Mouse (Mus musculus) MEL (cell line): ENCODE results near the gene Zic2. TPM values are rescaled to one million over a fixed set of nuclear protein-coding genes. Genes with fewer than 3 reads are reported as not detected.

Experiments used
- DNase-seq: peaks from one replicate; pipeline ENCODE4 v3.0.0; 2011; ENCODE audit warnings: low read depth, low spot score
- H3K27ac ChIP-seq: 2 replicates; pipeline ENCODE4 v1.5.1; 2012; ENCODE audit warnings: low read depth, mild to moderate bottlenecking, control low read depth, low read length, moderate library complexity; ENCODE audit not compliant: control insufficient read depth
- H3K27me3 ChIP-seq, 2 experiments: fragments of 150-350 bp in 1 of 2; sonication (generic) in 1 of 2; 2 replicates each; pipeline ENCODE4 v1.6.1; 2012; ENCODE audit warnings: low read length in 2 of 2, mild to moderate bottlenecking in 2 of 2, improper control_type of control experiment in 1 of 2, moderate library complexity in 1 of 2; ENCODE audit not compliant: insufficient read depth in 2 of 2, control insufficient read depth in 1 of 2
- H3K36me3 ChIP-seq, 2 experiments: 2 replicates each; pipeline ENCODE4 v1.6.1; 2012 to 2014; ENCODE audit warnings: low read length in 2 of 2, improper control_type of control experiment in 1 of 2, inconsistent platforms in 1 of 2, mild to moderate bottlenecking in 1 of 2; ENCODE audit not compliant: insufficient read depth in 2 of 2, control insufficient read depth in 1 of 2
- H3K4me1 ChIP-seq, 2 experiments: fragments of 150-350 bp in 1 of 2; sonication (generic) in 1 of 2; 2 replicates each; pipeline ENCODE4 v1.6.1; 2012; ENCODE audit warnings: low read length in 2 of 2, improper control_type of control experiment in 1 of 2, mild to moderate bottlenecking in 1 of 2; ENCODE audit not compliant: insufficient read depth in 2 of 2, control insufficient read depth in 1 of 2
- H3K4me3 ChIP-seq, 2 experiments: fragments of 150-350 bp in 1 of 2; sonication (generic) in 1 of 2; 2 replicates each; pipeline ENCODE4 v1.5.1; 2012; ENCODE audit warnings: low read depth in 2 of 2, low read length in 2 of 2, mild to moderate bottlenecking in 2 of 2, moderate library complexity in 2 of 2, control low read depth in 1 of 2, improper control_type of control experiment in 1 of 2; ENCODE audit not compliant: control insufficient read depth in 1 of 2, insufficient read depth in 1 of 2
- H3K79me2 ChIP-seq: 2 replicates; pipeline ENCODE4 v1.6.1; 2012; ENCODE audit warnings: mild to moderate bottlenecking, low read length, moderate library complexity; ENCODE audit not compliant: control insufficient read depth, poor library complexity, insufficient read depth
- H3K9ac ChIP-seq: 2 replicates; pipeline ENCODE4 v1.6.1; 2012; ENCODE audit warnings: low read depth, mild to moderate bottlenecking, control low read depth, low read length, moderate library complexity; ENCODE audit not compliant: control insufficient read depth, poor library complexity, severe bottlenecking
- H3K9me3 ChIP-seq: fragments of 150-350 bp; sonication (generic); replicated peaks from 2 replicates; pipeline ENCODE4 v1.6.1; 2012; ENCODE audit warnings: mild to moderate bottlenecking, low read length, improper control_type of control experiment, moderate library complexity; ENCODE audit not compliant: insufficient read depth
- BHLHE40 ChIP-seq: IDR thresholded peaks from 2 replicates; pipeline ENCODE4 v1.6.1; 2012; ENCODE audit warnings: low read depth, mild to moderate bottlenecking, inconsistent platforms, low read length, improper control_type of control experiment, borderline replicate concordance
- CHD2 ChIP-seq: IDR thresholded peaks from 2 replicates; pipeline ENCODE4 v1.6.1; 2011; ENCODE audit warnings: low read length, improper control_type of control experiment
- CTCF ChIP-seq, 3 experiments: IDR thresholded peaks in 2 of 3; conservative IDR thresholded peaks in 1 of 3; 2 replicates each; pipeline ENCODE4 v1.5.1; 2011 to 2012; ENCODE audit warnings: low read length in 3 of 3, low read depth in 2 of 3, mild to moderate bottlenecking in 2 of 3, improper control_type of control experiment in 1 of 3, inconsistent platforms in 1 of 3, mixed read lengths in 1 of 3, moderate library complexity in 1 of 3; ENCODE audit not compliant: control insufficient read depth in 1 of 3, insufficient read depth in 1 of 3, poor library complexity in 1 of 3, severe bottlenecking in 1 of 3
- E2F4 ChIP-seq: IDR thresholded peaks from 2 replicates; pipeline ENCODE4 v1.6.1; 2011; ENCODE audit warnings: low read depth, low read length, improper control_type of control experiment, borderline replicate concordance
- ELF1 ChIP-seq: IDR thresholded peaks from 2 replicates; pipeline ENCODE4 v1.6.1; 2014; ENCODE audit warnings: low read depth, mild to moderate bottlenecking, inconsistent platforms, low read length, improper control_type of control experiment, moderate library complexity
- EP300 ChIP-seq, 2 experiments: IDR thresholded peaks; 2 replicates each; pipeline ENCODE4 v1.6.1; 2011; ENCODE audit warnings: improper control_type of control experiment in 2 of 2, low read length in 2 of 2, low read depth in 1 of 2, mild to moderate bottlenecking in 1 of 2
- GATA1 ChIP-seq: IDR thresholded peaks from 2 replicates; pipeline ENCODE4 v1.6.1; 2011; ENCODE audit warnings: low read depth, low read length, improper control_type of control experiment
- HCFC1 ChIP-seq: IDR thresholded peaks from 2 replicates; pipeline ENCODE4 v1.6.1; 2012; ENCODE audit warnings: low read depth, mild to moderate bottlenecking, inconsistent platforms, low read length, improper control_type of control experiment, moderate library complexity
- JUND ChIP-seq: IDR thresholded peaks from 2 replicates; pipeline ENCODE4 v1.6.1; 2011; ENCODE audit warnings: low read depth, mild to moderate bottlenecking, improper control_type of control experiment, low read length
- KAT2A ChIP-seq: conservative IDR thresholded peaks from 2 replicates; pipeline ENCODE4 v1.6.1; 2012; ENCODE audit warnings: low read depth, low read length, improper control_type of control experiment, inconsistent platforms
- MAFK ChIP-seq: IDR thresholded peaks from 2 replicates; pipeline ENCODE4 v1.6.1; 2011; ENCODE audit warnings: low read depth, mild to moderate bottlenecking, low read length, improper control_type of control experiment, borderline replicate concordance
- MAX ChIP-seq: IDR thresholded peaks from 2 replicates; pipeline ENCODE4 v1.6.1; 2011; ENCODE audit warnings: low read length, improper control_type of control experiment
- MAZ ChIP-seq: IDR thresholded peaks from 2 replicates; pipeline ENCODE4 v1.6.1; 2012; ENCODE audit warnings: low read depth, mild to moderate bottlenecking, inconsistent platforms, low read length, improper control_type of control experiment
- MEF2A ChIP-seq: IDR thresholded peaks from 2 replicates; pipeline ENCODE4 v1.6.1; 2014; ENCODE audit warnings: low read depth, mild to moderate bottlenecking, inconsistent platforms, low read length, improper control_type of control experiment; ENCODE audit not compliant: poor library complexity, insufficient replicate concordance, severe bottlenecking; ENCODE audit errors: extremely low read depth
- MYC ChIP-seq: IDR thresholded peaks from 2 replicates; pipeline ENCODE4 v1.6.1; 2011; ENCODE audit warnings: low read depth, mild to moderate bottlenecking, low read length, improper control_type of control experiment, moderate library complexity
- NELFE ChIP-seq: IDR thresholded peaks from 2 replicates; pipeline ENCODE4 v1.6.1; 2011; ENCODE audit warnings: low read depth, low read length, improper control_type of control experiment
- POLR2AphosphoS5 ChIP-seq: IDR thresholded peaks from 2 replicates; pipeline ENCODE4 v1.6.1; 2012; ENCODE audit warnings: low read depth, borderline replicate concordance, mild to moderate bottlenecking, inconsistent platforms, low read length, moderate library complexity, mixed read lengths
- RAD21 ChIP-seq: IDR thresholded peaks from 2 replicates; pipeline ENCODE4 v1.6.1; 2011; ENCODE audit warnings: mild to moderate bottlenecking, low read depth, low read length, improper control_type of control experiment
- SIN3A ChIP-seq: IDR thresholded peaks from 2 replicates; pipeline ENCODE4 v1.6.1; 2012; ENCODE audit warnings: low read length, improper control_type of control experiment, inconsistent platforms
- TBP ChIP-seq: IDR thresholded peaks from 2 replicates; pipeline ENCODE4 v1.8.0; 2011; ENCODE audit warnings: low read depth, low read length, improper control_type of control experiment
- TCF12 ChIP-seq: IDR thresholded peaks from 2 replicates; pipeline ENCODE4 v1.6.1; 2014; ENCODE audit warnings: low read depth, mild to moderate bottlenecking, inconsistent platforms, low read length, improper control_type of control experiment, moderate library complexity
- ZC3H11A ChIP-seq: IDR thresholded peaks from 2 replicates; pipeline ENCODE4 v1.6.1; 2012; ENCODE audit warnings: low read depth, mild to moderate bottlenecking, inconsistent platforms, low read length, improper control_type of control experiment
- ZMIZ1 ChIP-seq: IDR thresholded peaks from 2 replicates; pipeline ENCODE4 v1.6.1; 2012; ENCODE audit warnings: low read depth, mild to moderate bottlenecking, inconsistent platforms, low read length, improper control_type of control experiment, moderate library complexity
- polyA plus RNA-seq, 2 experiments: library from polyadenylated mRNA; stranded (reverse) in 1 of 2; unstranded in 1 of 2; fragments of >175 nt in 1 of 2; fragments of >200 nt in 1 of 2; gene quantifications; 2 replicates each; pipeline versions ENCODE4 v1.2.1 to v1.2.4; 2012; ENCODE audit warnings: low replicate concordance in 2 of 2, low read depth in 1 of 2; ENCODE audit not compliant: insufficient read length in 2 of 2, insufficient read depth in 1 of 2, missing spikeins in 1 of 2
- total RNA-seq: library from RNA; depleted of rRNA; stranded (reverse); fragments of 300-350 nt; gene quantifications from 2 replicates; pipeline ENCODE4 v1.2.3, GENCODE M21; 2012

The Zic2 gene
- total and polyA plus RNA-seq, 3 experiments: 1.1 TPM; not detected in 2

DNA sequence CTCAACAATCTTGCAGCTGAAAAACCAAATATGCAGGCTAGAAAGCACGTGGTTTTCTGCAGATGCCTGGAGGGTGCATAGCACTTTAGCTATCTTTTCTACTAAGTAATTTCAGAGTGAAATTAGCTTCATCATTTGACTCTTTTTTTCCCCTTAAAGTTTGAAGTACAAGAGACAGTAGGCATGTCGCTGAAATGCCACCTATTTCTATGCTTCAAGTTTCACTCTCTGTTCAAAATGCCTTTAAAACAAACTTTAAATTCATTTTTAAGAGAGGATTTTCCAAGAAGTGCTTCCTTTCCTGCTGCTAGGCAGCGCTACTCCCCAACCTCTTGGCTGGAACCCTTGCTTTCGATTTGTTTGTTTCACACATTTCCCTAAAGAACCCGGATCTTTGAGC, 13.8 kb downstream of the Zic2 start:
- DNase-seq: no peak
- H3K27ac ChIP-seq: no peak overlapping the region
- no peaks in the 10 kb centered on the region for H3K27me3 ChIP-seq
- no peaks in the 10 kb centered on the region for H3K4me1 ChIP-seq
- no peak for TF ChIP-seq KAT2A
- TF ChIP-seq BHLHE40: no peak
- no peak for TF ChIP-seq GATA1
- TF ChIP-seq TBP: no peak
- no peak for TF ChIP-seq MYC
- TF ChIP-seq MAZ: no peak
- TF ChIP-seq MAFK: no peak
- no peak for TF ChIP-seq ZMIZ1
- TF ChIP-seq TCF12: no peak
- TF ChIP-seq E2F4: no peak
- TF ChIP-seq MEF2A: no peak
- TF ChIP-seq RAD21: no peak
- no peak for TF ChIP-seq CHD2
- no peak for TF ChIP-seq JUND
- TF ChIP-seq SIN3A: no peak
- no peak overlapping the region for H3K9ac ChIP-seq
- no peaks in the 10 kb centered on the region for H3K9me3 ChIP-seq
- H3K4me3 ChIP-seq: no peak overlapping the region
- H3K36me3 ChIP-seq: no peaks in the 10 kb centered on the region
- no peaks in the 10 kb centered on the region for H3K79me2 ChIP-seq

DNA sequence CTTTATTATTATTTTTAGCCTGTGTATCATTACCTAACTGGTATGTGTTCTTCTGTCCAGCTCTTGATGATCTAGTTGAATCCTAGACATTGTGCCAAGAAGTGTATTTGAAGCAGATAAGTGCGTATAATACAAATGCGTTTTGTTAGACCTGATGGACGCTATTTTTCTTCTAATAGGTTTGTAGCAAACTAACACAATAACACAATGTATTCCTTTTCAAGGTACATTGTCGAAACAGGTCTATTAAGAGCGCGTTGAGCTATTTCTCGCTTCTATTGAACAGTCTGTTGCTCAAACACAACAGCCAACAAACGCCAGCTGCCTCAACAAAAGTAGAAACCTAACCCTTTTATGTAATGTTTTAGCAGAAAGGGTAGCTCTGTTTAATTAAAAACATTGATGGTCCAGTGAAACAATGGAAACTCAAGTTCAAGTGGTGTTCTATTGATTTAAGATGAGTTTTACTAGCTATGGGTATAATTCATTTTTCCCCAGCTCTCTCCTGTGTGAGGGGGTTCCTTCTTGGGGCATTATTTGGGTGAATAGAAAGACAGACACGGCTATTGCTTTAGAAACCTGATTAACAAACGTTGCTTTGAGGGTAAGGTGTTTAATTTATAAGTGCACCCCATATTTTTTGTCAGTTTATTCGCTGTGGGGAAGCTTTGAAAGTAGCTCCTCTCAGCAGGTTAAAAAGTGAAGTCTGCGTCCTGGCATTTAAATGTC, 14.6 kb downstream of the Zic2 start:
- H3K27ac ChIP-seq: no peak overlapping the region
- H3K9me3 ChIP-seq: no peaks in the 10 kb centered on the region
- no peak for TF ChIP-seq JUND
- TF ChIP-seq NELFE: no peak
- no peak for TF ChIP-seq RAD21
- TF ChIP-seq CTCF (IDR thresholded peaks at IDR 0.05 in 2 of 3, conservative IDR thresholded peaks at IDR 0.05 in 1 of 3; ENCODE audit: control insufficient read depth in 1 of 3, insufficient read depth in 1 of 3, low read depth in 2 of 3, low read length in 3 of 3, poor library complexity in 1 of 3, severe bottlenecking in 1 of 3): no peak
- no peak for TF ChIP-seq HCFC1
- no peak for TF ChIP-seq GATA1
- no peak for TF ChIP-seq MEF2A
- TF ChIP-seq MAX: no peak
- no peak for TF ChIP-seq MYC
- no peak for TF ChIP-seq ELF1
- no peak for TF ChIP-seq E2F4
- no peak for TF ChIP-seq TCF12
- no peak for TF ChIP-seq SIN3A
- TF ChIP-seq POLR2AphosphoS5: no peak
- TF ChIP-seq EP300 (IDR thresholded peaks at IDR 0.05; ENCODE audit: low read depth in 1 of 2, low read length in 2 of 2): no peak
- TF ChIP-seq ZC3H11A: no peak
- TF ChIP-seq ZMIZ1: no peak
- TF ChIP-seq, all 39 proteins: peak for 0
- Histone ChIP-seq H3K4me1 (no peaks in the 10 kb centered on the region), H3K27me3 (no peaks in the 10 kb centered on the region), H3K36me3 (no peaks in the 10 kb centered on the region), H3K9ac (no peak overlapping the region), H3K79me2 (no peaks in the 10 kb centered on the region), H3K4me3 (no peak overlapping the region)
- DNase-seq: no peak
